Mouse (Mus musculus): ENCODE measurements around the gene Gng8.

- no peak for TF ChIP-seq POLR2A (IDR thresholded peaks at IDR 0.05; ENCODE audit: borderline replicate concordance, control insufficient read depth, low read depth, low read length)
- no peak for TF ChIP-seq CTCF (IDR thresholded peaks at IDR 0.05; ENCODE audit: control insufficient read depth, insufficient read depth, low read length)
Observed at GRCm38 (mm10) chr7:16890944-16891343, 642 bp upstream of the Gng8 start.

Data from bone marrow, adult 2 months (tissue).